Mouse (Mus musculus) forebrain, embryonic 15.5 days (tissue): ENCODE measurements around the gene D7Ertd443e. TPM values are rescaled to one million over a fixed set of nuclear protein-coding genes. Genes with fewer than 3 reads are reported as not detected.

Experiments
- ATAC-seq: fragments of 200-750 bp; cut with Nextera tagmentation; replicated peaks from 2 replicates; pipeline ENCODE4 v1.8.0; 2017; ENCODE audit warnings: mild to moderate bottlenecking, moderate TSS enrichment, moderate library complexity
- H3K27ac ChIP-seq: fragments of 300-500 bp; sonication (generic); replicated peaks from 2 replicates; pipeline ENCODE4 v1.5.1; 2015; ENCODE audit warnings: mild to moderate bottlenecking, inconsistent platforms
- H3K27me3 ChIP-seq: fragments of 300-500 bp; sonication (generic); 2 replicates; pipeline ENCODE4 v1.6.1; 2015; ENCODE audit warnings: inconsistent platforms
- H3K36me3 ChIP-seq: fragments of 300-500 bp; sonication (generic); 2 replicates; pipeline ENCODE4 v1.6.1; 2015; ENCODE audit warnings: mild to moderate bottlenecking, inconsistent platforms
- H3K4me1 ChIP-seq: fragments of 300-500 bp; sonication (generic); 2 replicates; pipeline ENCODE4 v1.6.1; 2015; ENCODE audit warnings: inconsistent platforms
- H3K4me2 ChIP-seq: fragments of 300-500 bp; sonication (generic); replicated peaks from 2 replicates; pipeline ENCODE4 v1.6.1; 2015; ENCODE audit warnings: mild to moderate bottlenecking, inconsistent platforms
- H3K4me3 ChIP-seq: fragments of 300-500 bp; sonication (generic); 2 replicates; pipeline ENCODE4 v1.5.1; 2015; ENCODE audit warnings: mild to moderate bottlenecking, inconsistent platforms
- H3K9ac ChIP-seq: fragments of 300-500 bp; sonication (generic); replicated peaks from 2 replicates; pipeline ENCODE4 v1.6.1; 2015; ENCODE audit warnings: mild to moderate bottlenecking, inconsistent platforms
- H3K9me3 ChIP-seq: fragments of 300-500 bp; sonication (generic); 2 replicates; pipeline ENCODE4 v1.6.1; 2016; ENCODE audit warnings: inconsistent platforms
- WGBS: fragments of 180-500 bp; shearing (Covaris S2); methylation state at CpG from one replicate; pipeline ENCODE4 v1.1.7; 2015; ENCODE audit warnings: mixed read lengths; 5-methylcytosine and 5-hydroxymethylcytosine counted together
- polyA plus RNA-seq: library from polyadenylated mRNA; unstranded; fragments of >200 nt; fragmentation: Nextera tagmentation; extraction: Ambion mirVana; gene quantifications from 2 replicates; pipeline ENCODE4 v1.2.1, GENCODE M21; 2015

Gene D7Ertd443e
- polyA plus RNA-seq, 1 experiment from 2014 or later = not detected

- Histone ChIP-seq H3K27me3 (no peaks in the 10 kb centered on the region), H3K36me3 (no peaks in the 10 kb centered on the region), H3K9me3 (no peaks in the 10 kb centered on the region), H3K27ac (no peak overlapping the region), H3K4me1 (no peaks in the 10 kb centered on the region), H3K4me2 (no peak overlapping the region), H3K4me3 (no peak overlapping the region), H3K9ac (no peak overlapping the region)
- no peak for ATAC-seq
- 86% methylated on average over 5 of the region's 5 CpGs for WGBS
These were observed 112.5 kb downstream of the D7Ertd443e start for GRCm38 (mm10) chr7:134272956-134273355.

GRCm38 (mm10) chr7:134272421-134272820 lies 113.0 kb downstream of the D7Ertd443e start:
- H3K4me1 ChIP-seq = no peaks in the 10 kb centered on the region
- H3K4me2 ChIP-seq = no peak overlapping the region
- H3K27me3 ChIP-seq = no peaks in the 10 kb centered on the region
- no peaks in the 10 kb centered on the region for H3K36me3 ChIP-seq
- no peak overlapping the region for H3K27ac ChIP-seq
- ATAC-seq = no peak
- no peaks in the 10 kb centered on the region for H3K9me3 ChIP-seq
- no peak overlapping the region for H3K9ac ChIP-seq
- no peak overlapping the region for H3K4me3 ChIP-seq
- WGBS = 60% methylated on average over 4 of the region's 4 CpGs

GRCm38 (mm10) chr7:134265783-134266182 lies 119.7 kb downstream of the D7Ertd443e start:
- H3K4me3 ChIP-seq = no peak overlapping the region
- H3K9ac ChIP-seq = no peak overlapping the region
- no peaks in the 10 kb centered on the region for H3K36me3 ChIP-seq
- H3K4me1 ChIP-seq = no peaks in the 10 kb centered on the region
- no peak overlapping the region for H3K4me2 ChIP-seq
- H3K9me3 ChIP-seq = no peaks in the 10 kb centered on the region
- H3K27me3 ChIP-seq = no peaks in the 10 kb centered on the region
- WGBS = 83% methylated on average over 4 of the region's 4 CpGs
- H3K27ac ChIP-seq = no peak overlapping the region
- ATAC-seq = no peak

- H3K4me1 ChIP-seq = no peaks in the 10 kb centered on the region
- ATAC-seq = no peak
- WGBS = 44% methylated on average over 4 of the region's 4 CpGs
These were observed 122.1 kb downstream of the D7Ertd443e start for GRCm38 (mm10) chr7:134263146-134263906.

GRCm38 (mm10) chr7:134261003-134261701 lies 124.3 kb downstream of the D7Ertd443e start:
- no peak for ATAC-seq
- no peak overlapping the region for H3K4me3 ChIP-seq

More at GRCm38 (mm10) chr7:134263146-134263906, 122.1 kb downstream of the D7Ertd443e start:
- no peaks in the 10 kb centered on the region for H3K9me3 ChIP-seq
- no peak overlapping the region for H3K4me2 ChIP-seq
- H3K4me3 ChIP-seq = no peak overlapping the region
- no peak overlapping the region for H3K9ac ChIP-seq
- H3K36me3 ChIP-seq = no peaks in the 10 kb centered on the region
- no peak overlapping the region for H3K27ac ChIP-seq
- H3K27me3 ChIP-seq = no peaks in the 10 kb centered on the region

GRCm38 (mm10) chr7:134250273-134250870 lies 135.1 kb downstream of the D7Ertd443e start:
- Histone ChIP-seq H3K4me3 (no peak overlapping the region), H3K9ac (no peak overlapping the region), H3K27ac (no peak overlapping the region), H3K4me1 (no peaks in the 10 kb centered on the region), H3K9me3 (no peaks in the 10 kb centered on the region), H3K4me2 (no peak overlapping the region), H3K36me3 (no peaks in the 10 kb centered on the region), H3K27me3 (no peaks in the 10 kb centered on the region)
- no peak for ATAC-seq
- 90% methylated on average over 7 of the region's 7 CpGs for WGBS

More at GRCm38 (mm10) chr7:134261003-134261701, 124.3 kb downstream of the D7Ertd443e start:
- Histone ChIP-seq H3K36me3 (no peaks in the 10 kb centered on the region), H3K27ac (no peak overlapping the region), H3K9me3 (no peaks in the 10 kb centered on the region), H3K4me1 (no peaks in the 10 kb centered on the region), H3K9ac (no peak overlapping the region), H3K27me3 (no peaks in the 10 kb centered on the region), H3K4me2 (no peak overlapping the region)
- WGBS = 57% methylated on average over 4 of the region's 4 CpGs

- Histone ChIP-seq H3K4me1 (no peaks in the 10 kb centered on the region), H3K27me3 (no peaks in the 10 kb centered on the region), H3K36me3 (no peaks in the 10 kb centered on the region), H3K4me3 (no peak overlapping the region), H3K9ac (no peak overlapping the region), H3K27ac (no peak overlapping the region), H3K9me3 (no peaks in the 10 kb centered on the region), H3K4me2 (no peak overlapping the region)
- ATAC-seq = no peak
- 90% methylated on average over 2 of the region's 2 CpGs for WGBS
These were observed 137.4 kb downstream of the D7Ertd443e start for GRCm38 (mm10) chr7:134248041-134248440.

GRCm38 (mm10) chr7:134246624-134247023 lies 138.8 kb downstream of the D7Ertd443e start:
- WGBS = 21% methylated on average over 5 of the region's 5 CpGs
- no peaks in the 10 kb centered on the region for H3K36me3 ChIP-seq
- no peak overlapping the region for H3K27ac ChIP-seq
- no peaks in the 10 kb centered on the region for H3K4me1 ChIP-seq
- no peaks in the 10 kb centered on the region for H3K27me3 ChIP-seq
- no peak overlapping the region for H3K9ac ChIP-seq
- no peaks in the 10 kb centered on the region for H3K9me3 ChIP-seq
- no peak overlapping the region for H3K4me2 ChIP-seq
- H3K4me3 ChIP-seq = no peak overlapping the region
- ATAC-seq = no peak

- no peak overlapping the region for H3K4me2 ChIP-seq
- no peaks in the 10 kb centered on the region for H3K9me3 ChIP-seq
- 85% methylated on average over 1 of the region's 1 CpGs for WGBS
- H3K4me1 ChIP-seq = no peaks in the 10 kb centered on the region
- H3K9ac ChIP-seq = no peak overlapping the region
- no peak overlapping the region for H3K4me3 ChIP-seq
- H3K27me3 ChIP-seq = no peaks in the 10 kb centered on the region
- no peak for ATAC-seq
- no peak overlapping the region for H3K27ac ChIP-seq
- H3K36me3 ChIP-seq = no peaks in the 10 kb centered on the region
These were observed 142.7 kb downstream of the D7Ertd443e start for GRCm38 (mm10) chr7:134242773-134243172.

GRCm38 (mm10) chr7:134241212-134241611 lies 144.2 kb downstream of the D7Ertd443e start:
- no peak overlapping the region for H3K4me3 ChIP-seq
- no peaks in the 10 kb centered on the region for H3K9me3 ChIP-seq
- H3K27ac ChIP-seq = no peak overlapping the region
- no peaks in the 10 kb centered on the region for H3K36me3 ChIP-seq
- 77% methylated on average over 4 of the region's 4 CpGs for whole genome bisulfite sequencing
- H3K4me1 ChIP-seq = no peaks in the 10 kb centered on the region
- no peak overlapping the region for H3K9ac ChIP-seq
- no peak overlapping the region for H3K4me2 ChIP-seq
- H3K27me3 ChIP-seq = no peaks in the 10 kb centered on the region
- ATAC-seq = no peak

- Histone ChIP-seq H3K9me3 (no peaks in the 10 kb centered on the region), H3K36me3 (no peaks in the 10 kb centered on the region), H3K4me1 (no peaks in the 10 kb centered on the region), H3K27ac (no peak overlapping the region), H3K9ac (no peak overlapping the region), H3K27me3 (no peaks in the 10 kb centered on the region), H3K4me3 (no peak overlapping the region), H3K4me2 (no peak overlapping the region)
- WGBS = 97% methylated on average over 1 of the region's 1 CpGs
- ATAC-seq = no peak
These were observed 144.9 kb downstream of the D7Ertd443e start for GRCm38 (mm10) chr7:134240579-134240978.

GRCm38 (mm10) chr7:134238863-134239262 lies 146.6 kb downstream of the D7Ertd443e start:
- ATAC-seq = no peak
- H3K27me3 ChIP-seq = no peaks in the 10 kb centered on the region
- WGBS = 96% methylated on average over 3 of the region's 3 CpGs
- no peak overlapping the region for H3K9ac ChIP-seq
- H3K4me3 ChIP-seq = no peak overlapping the region
- no peak overlapping the region for H3K27ac ChIP-seq
- H3K36me3 ChIP-seq = no peaks in the 10 kb centered on the region
- H3K9me3 ChIP-seq = no peaks in the 10 kb centered on the region
- H3K4me1 ChIP-seq = no peaks in the 10 kb centered on the region
- no peak overlapping the region for H3K4me2 ChIP-seq
